Comparison of ENCODE assay signal across 7 mouse cellular contexts in the genomic region with DNA sequence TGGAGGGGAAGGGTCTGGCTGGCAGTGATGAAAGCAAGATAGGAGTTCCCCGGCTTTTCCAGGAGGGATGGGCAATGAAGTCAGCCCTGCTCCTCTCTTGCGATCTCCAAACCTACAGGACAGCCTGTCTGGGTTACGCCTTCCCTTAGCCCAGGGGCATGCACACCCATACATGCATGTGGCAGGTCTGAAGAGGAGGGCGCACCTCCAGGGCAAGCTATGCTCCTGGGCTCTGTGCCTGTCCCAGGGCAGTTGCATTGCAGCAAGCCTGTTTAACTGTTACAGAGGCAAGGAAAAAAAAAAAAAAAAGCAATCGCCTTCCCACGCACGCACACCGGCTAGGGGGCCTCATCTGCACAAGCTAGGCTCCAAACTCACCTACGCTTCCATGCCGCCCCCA.
DNase-seq lines count a peak whose midpoint lies in the region; ATAC-seq and TF ChIP-seq lines count a peak whose summit lies in the region.

No protein-coding gene starts in this region.

- H3K27ac ChIP-seq in lung, embryonic 16.5 days (ENCODE audit: low read length): no peak overlapping the region
- no peak overlapping the region for H3K27ac ChIP-seq in embryonic facial prominence, embryonic 11.5 days (replicated peaks; ENCODE audit: low read depth, low read length)
- no peak overlapping the region for H3K27ac ChIP-seq in hindbrain, embryonic 14.5 days
- no peak overlapping the region for H3K27ac ChIP-seq in liver, embryonic 16.5 days (ENCODE audit: low read length)
- H3K27ac ChIP-seq in stomach, postnatal 0 days (replicated peaks): no peak overlapping the region

- DNase-seq in lung, adult 2 months: no peak
- peak; percentile 5 for DNase-seq in embryonic facial prominence, embryonic 11.5 days (ENCODE audit: low spot score)
- DNase-seq in hindbrain, embryonic 14.5 days (ENCODE audit: low spot score): no peak
- DNase-seq in stomach, postnatal 0 days (ENCODE audit: low spot score): peak; percentile 10
- no peak for DNase-seq in spleen, adult 12 weeks (ENCODE audit: low spot score)

- H3K36me3 ChIP-seq in lung, embryonic 16.5 days (ENCODE audit: control insufficient read depth, insufficient read depth, low read length): no peaks in the 10 kb centered on the region
- no peaks in the 10 kb centered on the region for H3K36me3 ChIP-seq in embryonic facial prominence, embryonic 11.5 days (replicated peaks; ENCODE audit: control insufficient read depth, insufficient read depth, low read depth, low read length)
- no peaks in the 10 kb centered on the region for H3K36me3 ChIP-seq in hindbrain, embryonic 14.5 days (replicated peaks; ENCODE audit: control insufficient read depth, insufficient read depth)
- no peaks in the 10 kb centered on the region for H3K36me3 ChIP-seq in liver, embryonic 16.5 days (ENCODE audit: control insufficient read depth, insufficient read depth)
- no peaks in the 10 kb centered on the region for H3K36me3 ChIP-seq in stomach, postnatal 0 days (ENCODE audit: control insufficient read depth, insufficient read depth, low read length)

- ATAC-seq in lung, embryonic 16.5 days (ENCODE audit: low read depth): no peak
- ATAC-seq in embryonic facial prominence, embryonic 11.5 days (replicated peaks; ENCODE audit: insufficient number of reproducible peaks, low FRiP score, low TSS enrichment, low read depth): 0 out of 2 replicates have a peak, but pooled peaks have one; percentile 37
- no peak for ATAC-seq in hindbrain, embryonic 14.5 days (ENCODE audit: low FRiP score)
- ATAC-seq in liver, embryonic 16.5 days (ENCODE audit: low read depth): no peak
- no peak for ATAC-seq in stomach, postnatal 0 days (ENCODE audit: low FRiP score, low TSS enrichment)

- 19% methylated on average over 10 of the region's 10 CpGs for WGBS in lung, embryonic 16.5 days
- 31% methylated on average over 10 of the region's 10 CpGs for WGBS in lung, adult 2 months
- WGBS in embryonic facial prominence, embryonic 11.5 days: 17% methylated on average over 10 of the region's 10 CpGs
- 19% methylated on average over 10 of the region's 10 CpGs for WGBS in hindbrain, embryonic 14.5 days
- WGBS in liver, embryonic 16.5 days (ENCODE audit: insufficient replicate concordance): 28% methylated on average over 10 of the region's 10 CpGs
- 23% methylated on average over 9 of the region's 10 CpGs for WGBS in stomach, postnatal 0 days

- TF ChIP-seq CTCF in lung, adult 2 months (IDR thresholded peaks at IDR 0.05; ENCODE audit: insufficient read depth, low read length): no peak
- TF ChIP-seq CTCF in stomach, postnatal 0 days (IDR thresholded peaks at IDR 0.05; ENCODE audit: low read depth): no peak

- TF ChIP-seq EP300 in stomach, postnatal 0 days (optimal IDR thresholded peaks at IDR 0.05): no peak

- H3K9me3 ChIP-seq in lung, embryonic 16.5 days (ENCODE audit: control insufficient read depth, low read length): no peaks in the 10 kb centered on the region
- no peaks in the 10 kb centered on the region for H3K9me3 ChIP-seq in embryonic facial prominence, embryonic 11.5 days (replicated peaks; ENCODE audit: control insufficient read depth, low read length)
- H3K9me3 ChIP-seq in hindbrain, embryonic 14.5 days (ENCODE audit: control insufficient read depth, low read length): no peaks in the 10 kb centered on the region
- H3K9me3 ChIP-seq in liver, embryonic 16.5 days (replicated peaks; ENCODE audit: control insufficient read depth, low read length): no peaks in the 10 kb centered on the region
- no peaks in the 10 kb centered on the region for H3K9me3 ChIP-seq in stomach, postnatal 0 days (ENCODE audit: control insufficient read depth, low read length)

- no peak for TF ChIP-seq POLR2A in lung, adult 2 months (IDR thresholded peaks at IDR 0.05; ENCODE audit: borderline replicate concordance, extremely low read depth, low read depth, low read length)

- peaks cover 8% of the 10 kb centered on the region for H3K27me3 ChIP-seq in lung, embryonic 16.5 days (ENCODE audit: control insufficient read depth, insufficient read depth, low read depth, low read length)
- H3K27me3 ChIP-seq in embryonic facial prominence, embryonic 11.5 days (ENCODE audit: control insufficient read depth, insufficient read depth, low read length): no peaks in the 10 kb centered on the region
- no peaks in the 10 kb centered on the region for H3K27me3 ChIP-seq in hindbrain, embryonic 14.5 days (ENCODE audit: control insufficient read depth, insufficient read depth, low read length)
- peaks cover 17% of the 10 kb centered on the region for H3K27me3 ChIP-seq in liver, embryonic 16.5 days (ENCODE audit: control insufficient read depth, insufficient read depth, low read depth, low read length)
- no peaks in the 10 kb centered on the region for H3K27me3 ChIP-seq in stomach, postnatal 0 days (ENCODE audit: control insufficient read depth, insufficient read depth, low read length)

- H3K4me2 ChIP-seq in lung, embryonic 16.5 days (ENCODE audit: low read depth, low read length): peak overlapping the region; percentile 70
- peak overlapping the region; percentile 70 for H3K4me2 ChIP-seq in embryonic facial prominence, embryonic 11.5 days (ENCODE audit: low read depth, low read length)
- H3K4me2 ChIP-seq in hindbrain, embryonic 14.5 days (replicated peaks): peak overlapping the region; percentile 63
- no peak overlapping the region for H3K4me2 ChIP-seq in liver, embryonic 16.5 days (ENCODE audit: low read depth, low read length)
- H3K4me2 ChIP-seq in stomach, postnatal 0 days (replicated peaks; ENCODE audit: low read depth): peak overlapping the region; percentile 58

- H3K9ac ChIP-seq in lung, embryonic 16.5 days (ENCODE audit: low read length): peak overlapping the region; percentile 54; the same call in 1 of the 2 replicates
- no peak overlapping the region for H3K9ac ChIP-seq in embryonic facial prominence, embryonic 11.5 days (replicated peaks; ENCODE audit: low read length)
- peak overlapping the region; percentile 58 for H3K9ac ChIP-seq in hindbrain, embryonic 14.5 days
- no peak overlapping the region for H3K9ac ChIP-seq in liver, embryonic 16.5 days (ENCODE audit: low read depth, low read length)
- H3K9ac ChIP-seq in stomach, postnatal 0 days (ENCODE audit: low read length): no peak overlapping the region

- H3K4me3 ChIP-seq in lung, embryonic 16.5 days (ENCODE audit: low read length): peak overlapping the region; percentile 52
- no peak overlapping the region for H3K4me3 ChIP-seq in lung, adult 2 months (replicated peaks; ENCODE audit: extremely low read depth, low read depth, low read length)
- H3K4me3 ChIP-seq in embryonic facial prominence, embryonic 11.5 days (ENCODE audit: low read depth, low read length): peak overlapping the region; percentile 45
- peak overlapping the region; percentile 55 for H3K4me3 ChIP-seq in hindbrain, embryonic 14.5 days (replicated peaks; ENCODE audit: low read length)
- peak overlapping the region; percentile 49 for H3K4me3 ChIP-seq in liver, embryonic 16.5 days (ENCODE audit: low read depth, low read length)
- H3K4me3 ChIP-seq in stomach, postnatal 0 days (ENCODE audit: low read depth, low read length): peak overlapping the region; percentile 49

- H3K4me1 ChIP-seq in lung, embryonic 16.5 days (replicated peaks; ENCODE audit: control insufficient read depth, insufficient read depth, low read length): no peaks in the 10 kb centered on the region
- no peaks in the 10 kb centered on the region for H3K4me1 ChIP-seq in lung, adult 2 months (ENCODE audit: control insufficient read depth, insufficient read depth, low read length)
- no peaks in the 10 kb centered on the region for H3K4me1 ChIP-seq in embryonic facial prominence, embryonic 11.5 days (ENCODE audit: control insufficient read depth, insufficient read depth, low read length)
- no peaks in the 10 kb centered on the region for H3K4me1 ChIP-seq in hindbrain, embryonic 14.5 days (replicated peaks; ENCODE audit: control insufficient read depth, insufficient read depth, low read length)
- no peaks in the 10 kb centered on the region for H3K4me1 ChIP-seq in liver, embryonic 16.5 days (ENCODE audit: control insufficient read depth, low read depth, low read length)
- no peaks in the 10 kb centered on the region for H3K4me1 ChIP-seq in stomach, postnatal 0 days (replicated peaks; ENCODE audit: control insufficient read depth, insufficient read depth)

Comparison
In these comparisons a context has a peak if more than half of its experiments do, and no peak if none do; other contexts are left out.
1. H3K9ac ChIP-seq: peak in lung, embryonic 16.5 days (single experiment) and hindbrain, embryonic 14.5 days (single experiment); none in embryonic facial prominence, embryonic 11.5 days (single experiment), liver, embryonic 16.5 days (single experiment) and stomach, postnatal 0 days (single experiment).
2. DNase-seq: peak in embryonic facial prominence, embryonic 11.5 days (single experiment) and stomach, postnatal 0 days (single experiment); none in lung, adult 2 months (single experiment), hindbrain, embryonic 14.5 days (single experiment) and spleen, adult 12 weeks (single experiment).